Mouse (Mus musculus) cerebellum, postnatal 25 days (tissue): ENCODE results near the gene Gm16405.
"Not testable (repeated sequence)": the region's sequence is repeated elsewhere in the genome, so short reads cannot be mapped to it uniquely, and the experiment has no call there.

Source experiments
- DNase-seq, 2 experiments: peaks; one replicate each; pipeline ENCODE4 v3.0.0; 2021; ENCODE audit warnings: mixed read lengths in 2 of 2

The Gm16405 gene

GRCm38 (mm10) chrX:54530908-54531307, at the start of gene Gm16405:
Gene Gm16405 (plus strand): TSS chrX:54531208.
- DNase-seq: not testable (repeated sequence)
